Mouse (Mus musculus) spleen, adult 12 weeks (tissue): Measurements from ENCODE around the gene Cd52.

Experiments
- DNase-seq: peaks from one replicate; pipeline ENCODE4 v3.0.0; 2022; ENCODE audit warnings: low spot score

The Cd52 gene

GRCm38 (mm10) chr4:134051912-134052311 is 43.0 kb downstream of the Cd52 start:
- DNase-seq: no peak

- DNase-seq: no peak
These were observed 47.2 kb downstream of the Cd52 start for GRCm38 (mm10) chr4:134047648-134048047.

- DNase-seq: no peak
These were observed 51.8 kb downstream of the Cd52 start for GRCm38 (mm10) chr4:134043041-134043440.

- no peak for DNase-seq
These were observed 53.4 kb downstream of the Cd52 start for GRCm38 (mm10) chr4:134041317-134042123.

GRCm38 (mm10) chr4:134035953-134036352 is 58.9 kb downstream of the Cd52 start:
- DNase-seq: peak; percentile 42
